In the genomic region with DNA sequence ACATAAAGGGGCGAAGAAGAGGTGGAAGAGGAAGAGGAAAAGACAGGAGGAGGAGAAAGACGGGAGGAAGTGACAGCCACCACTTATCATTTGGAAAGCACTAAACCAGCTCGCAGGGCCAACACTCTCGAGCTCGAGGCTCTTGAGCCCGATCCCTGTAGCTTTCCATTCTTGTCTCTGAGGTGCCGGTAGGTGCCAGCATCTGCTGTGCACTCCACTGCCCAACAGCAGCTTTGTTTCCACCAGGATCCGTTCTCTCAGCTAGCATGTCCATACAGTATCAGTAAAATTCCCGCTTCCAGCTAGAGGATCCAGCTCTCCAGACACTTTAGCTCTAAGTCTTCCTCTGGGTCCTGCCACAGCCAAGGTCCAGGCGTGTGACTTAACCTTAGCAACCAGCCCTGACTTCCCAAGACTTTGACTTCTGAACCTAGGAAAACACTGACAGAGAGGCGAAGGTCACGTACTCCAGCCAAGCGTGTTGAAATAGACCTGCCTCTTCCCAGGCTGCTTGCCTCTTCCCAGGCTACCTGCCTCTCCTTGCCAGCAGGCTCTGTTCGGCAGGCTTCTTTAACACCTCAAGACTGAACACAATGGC, we compare ENCODE assay signal across 13 mouse cellular contexts. TPM values are rescaled to one million over a fixed set of nuclear protein-coding genes. Genes with fewer than 3 reads are reported as not detected.
DNase-seq lines count a peak whose midpoint lies in the region; ATAC-seq and TF ChIP-seq lines count a peak whose summit lies in the region.
"Had no signal": no experiment of that assay in that cellular context is flagged by ENCODE, and none has a peak within 500 bp of the region (broad histone marks: within the 10 kb centered on the region; RNA-seq: fewer than 3 reads in every experiment).

No protein-coding gene starts in this region.

- peak overlapping the region; percentile 54 for H3K27ac ChIP-seq in heart, embryonic 15.5 days
- H3K27ac ChIP-seq in stomach, postnatal 0 days (replicated peaks): 0 out of 2 replicates have a peak overlapping the region, but pooled peaks have one; percentile 35
- H3K27ac ChIP-seq: embryonic facial prominence, embryonic 13.5 days; neural tube, embryonic 13.5 days had no signal

- H3K4me3 ChIP-seq in lung, adult 2 months (replicated peaks; ENCODE audit: extremely low read depth, low read depth, low read length): no peak overlapping the region
- H3K4me3 ChIP-seq in heart, embryonic 15.5 days: no peak overlapping the region
- H3K4me3 ChIP-seq in stomach, postnatal 0 days (ENCODE audit: low read depth, low read length): no peak overlapping the region
- H3K4me3 ChIP-seq: embryonic facial prominence, embryonic 13.5 days; neural tube, embryonic 13.5 days had no signal

- peak; percentile 25 for DNase-seq in lung, adult 2 months
- no peak for DNase-seq in lung, postnatal 10 days
- DNase-seq in kidney, adult 9 months: peak; percentile 93
- DNase-seq in stomach, postnatal 0 days (ENCODE audit: low spot score): no peak
- no peak for DNase-seq in thymus, postnatal 10 days (ENCODE audit: low spot score in 2 of 2)
- no peak for DNase-seq in frontal cortex, postnatal 36 days (ENCODE audit: low spot score in 2 of 2)
- DNase-seq: cerebellum, adult 11 months; left cerebral cortex, postnatal 4 days; right cerebral cortex, postnatal 25 days; thymus, adult 18-20 months had no signal

- H3K4me1 ChIP-seq in lung, adult 2 months (ENCODE audit: control insufficient read depth, insufficient read depth, low read length): no peaks in the 10 kb centered on the region
- peaks cover 11% of the 10 kb centered on the region for H3K4me1 ChIP-seq in heart, embryonic 15.5 days (replicated peaks)
- H3K4me1 ChIP-seq in stomach, postnatal 0 days (replicated peaks; ENCODE audit: control insufficient read depth, insufficient read depth): no peaks in the 10 kb centered on the region
- H3K4me1 ChIP-seq: neural tube, embryonic 13.5 days had no signal

- ATAC-seq in heart, embryonic 15.5 days (replicated peaks; ENCODE audit: insufficient number of reproducible peaks, insufficient read depth, low FRiP score, low read depth): peak; percentile 47; the same call in 1 of the 2 replicates
- peak; percentile 36; the same call in 1 of the 2 replicates for ATAC-seq in stomach, postnatal 0 days (ENCODE audit: low FRiP score, low TSS enrichment)

- no peak for TF ChIP-seq EP300 in stomach, postnatal 0 days (optimal IDR thresholded peaks at IDR 0.05)

- WGBS in lung, adult 2 months: 45% methylated on average over 14 of the region's 14 CpGs
- WGBS in heart, embryonic 15.5 days: 37% methylated on average over 14 of the region's 14 CpGs
- 64% methylated on average over 14 of the region's 14 CpGs for WGBS in stomach, postnatal 0 days

- TF ChIP-seq POLR2A in lung, adult 2 months (IDR thresholded peaks at IDR 0.05; ENCODE audit: borderline replicate concordance, extremely low read depth, low read depth, low read length): no peak

- no peak for TF ChIP-seq CTCF in lung, adult 2 months (IDR thresholded peaks at IDR 0.05; ENCODE audit: insufficient read depth, low read length)
- no peak for TF ChIP-seq CTCF in stomach, postnatal 0 days (IDR thresholded peaks at IDR 0.05; ENCODE audit: low read depth)

- H3K4me2 ChIP-seq in heart, embryonic 15.5 days: peak overlapping the region; percentile 38
- H3K4me2 ChIP-seq in stomach, postnatal 0 days (replicated peaks; ENCODE audit: low read depth): no peak overlapping the region
- H3K4me2 ChIP-seq: embryonic facial prominence, embryonic 13.5 days; neural tube, embryonic 13.5 days had no signal

- no peaks in the 10 kb centered on the region for H3K36me3 ChIP-seq in heart, embryonic 15.5 days
- H3K36me3 ChIP-seq in stomach, postnatal 0 days (ENCODE audit: control insufficient read depth, insufficient read depth, low read length): no peaks in the 10 kb centered on the region
- H3K36me3 ChIP-seq: embryonic facial prominence, embryonic 13.5 days; neural tube, embryonic 13.5 days had no signal

- H3K9ac ChIP-seq in heart, embryonic 15.5 days: no peak overlapping the region
- no peak overlapping the region for H3K9ac ChIP-seq in stomach, postnatal 0 days (ENCODE audit: low read length)
- H3K9ac ChIP-seq: embryonic facial prominence, embryonic 13.5 days; neural tube, embryonic 13.5 days had no signal

- H3K27me3 ChIP-seq in heart, embryonic 15.5 days: no peaks in the 10 kb centered on the region
- H3K27me3 ChIP-seq in stomach, postnatal 0 days (ENCODE audit: control insufficient read depth, insufficient read depth, low read length): no peaks in the 10 kb centered on the region
- H3K27me3 ChIP-seq: embryonic facial prominence, embryonic 13.5 days had no signal

- H3K9me3 ChIP-seq in heart, embryonic 15.5 days (replicated peaks): no peaks in the 10 kb centered on the region
- no peaks in the 10 kb centered on the region for H3K9me3 ChIP-seq in stomach, postnatal 0 days (ENCODE audit: control insufficient read depth, low read length)
- H3K9me3 ChIP-seq: embryonic facial prominence, embryonic 13.5 days; neural tube, embryonic 13.5 days had no signal

RNA-seq across cellular contexts. Expression of a gene that starts 6.4 kb away (rescaled TPM):
- polyA plus RNA-seq in lung, adult 2 months (2012; rRNA removed): 9.8 and 11.2 TPM in 2 replicates
- 26.6 and 29.3 TPM in 2 replicates for polyA plus RNA-seq in heart, embryonic 15.5 days (2015; fragmentation: Nextera tagmentation; extraction: Ambion mirVana)
- polyA plus RNA-seq in stomach, postnatal 0 days (2015; fragmentation: Nextera tagmentation; extraction: Ambion mirVana): 18.8 TPM in 2 replicates

RNA-seq across cellular contexts. Expression of a gene that starts 25.1 kb away (rescaled TPM):
- polyA plus RNA-seq in lung, adult 2 months (2012; rRNA removed): 7.2 and 7.7 TPM in 2 replicates
- polyA plus RNA-seq in heart, embryonic 15.5 days (2015; fragmentation: Nextera tagmentation; extraction: Ambion mirVana): 11.2 and 13.1 TPM in 2 replicates
- polyA plus RNA-seq in stomach, postnatal 0 days (2015; fragmentation: Nextera tagmentation; extraction: Ambion mirVana): 9.7 TPM in 2 replicates

Comparison
In these comparisons a context has a peak if more than half of its experiments do, and no peak if none do; other contexts are left out.
1. DNase-seq: peak in lung, adult 2 months (single experiment) and kidney, adult 9 months (single experiment); none in lung, postnatal 10 days (single experiment), stomach, postnatal 0 days (single experiment), thymus, postnatal 10 days (0 of 2) and frontal cortex, postnatal 36 days (0 of 2).